Mouse (Mus musculus): Measurements from ENCODE around the gene Aifm3. TPM values are rescaled to one million over a fixed set of nuclear protein-coding genes. Genes with fewer than 3 reads are reported as not detected.
A peak's percentile ranks its signal among the peaks of the same experiment; 100 is the strongest.

Gene Aifm3
- polyA plus RNA-seq, 1 experiment from 2014 or later = 1.7 TPM

- Histone ChIP-seq H3K27me3 (ENCODE audit: control insufficient read depth, insufficient read depth, low read length) (no peaks in the 10 kb centered on the region), H3K4me3 (ENCODE audit: low read length) (peak overlapping the region; percentile 63), H3K4me2 (replicated peaks; ENCODE audit: low read depth, low read length) (peak overlapping the region; percentile 61), H3K27ac (ENCODE audit: low read depth, low read length) (no peak overlapping the region), H3K4me1 (ENCODE audit: control insufficient read depth, insufficient read depth, low read length) (peaks cover 7% of the 10 kb centered on the region), H3K9ac (ENCODE audit: low read depth, low read length) (peak overlapping the region; percentile 75), H3K9me3 (ENCODE audit: control insufficient read depth, low read length) (no peaks in the 10 kb centered on the region), H3K36me3 (ENCODE audit: control insufficient read depth, insufficient read depth, low read length) (peaks cover 22% of the 10 kb centered on the region)
- 14% methylated on average over 9 of the region's 9 CpGs for WGBS
- ATAC-seq (ENCODE audit: low FRiP score, low TSS enrichment) = peak; percentile 2; the same call in 1 of the 2 replicates
Measured at GRCm38 (mm10) chr16:17509240-17509597, 19.8 kb downstream of the Aifm3 start.

GRCm38 (mm10) chr16:17510143-17510542, 20.7 kb downstream of the Aifm3 start:
- 99% methylated on average over 2 of the region's 2 CpGs for WGBS
- Histone ChIP-seq H3K27ac (ENCODE audit: low read depth, low read length) (no peak overlapping the region), H3K9me3 (ENCODE audit: control insufficient read depth, low read length) (no peaks in the 10 kb centered on the region), H3K36me3 (ENCODE audit: control insufficient read depth, insufficient read depth, low read length) (peaks cover 22% of the 10 kb centered on the region), H3K27me3 (ENCODE audit: control insufficient read depth, insufficient read depth, low read length) (no peaks in the 10 kb centered on the region), H3K4me3 (ENCODE audit: low read length) (no peak overlapping the region; the same call in 1 of the 2 replicates), H3K4me1 (ENCODE audit: control insufficient read depth, insufficient read depth, low read length) (peaks cover 7% of the 10 kb centered on the region), H3K4me2 (replicated peaks; ENCODE audit: low read depth, low read length) (no peak overlapping the region), H3K9ac (ENCODE audit: low read depth, low read length) (no peak overlapping the region)
- no peak for ATAC-seq (ENCODE audit: low FRiP score, low TSS enrichment)

GRCm38 (mm10) chr16:17510686-17511085, 21.3 kb downstream of the Aifm3 start:
- H3K9me3 ChIP-seq (ENCODE audit: control insufficient read depth, low read length) = no peaks in the 10 kb centered on the region
- no peaks in the 10 kb centered on the region for H3K27me3 ChIP-seq (ENCODE audit: control insufficient read depth, insufficient read depth, low read length)
- ATAC-seq (ENCODE audit: low FRiP score, low TSS enrichment) = no peak
- no peak overlapping the region for H3K9ac ChIP-seq (ENCODE audit: low read depth, low read length)
- peaks cover 25% of the 10 kb centered on the region for H3K36me3 ChIP-seq (ENCODE audit: control insufficient read depth, insufficient read depth, low read length)
- no peak overlapping the region for H3K27ac ChIP-seq (ENCODE audit: low read depth, low read length)
- peaks cover 7% of the 10 kb centered on the region for H3K4me1 ChIP-seq (ENCODE audit: control insufficient read depth, insufficient read depth, low read length)
- no peak overlapping the region for H3K4me2 ChIP-seq (replicated peaks; ENCODE audit: low read depth, low read length)
- WGBS = 91% methylated on average over 2 of the region's 2 CpGs
- H3K4me3 ChIP-seq (ENCODE audit: low read length) = no peak overlapping the region

- peaks cover 32% of the 10 kb centered on the region for H3K36me3 ChIP-seq (ENCODE audit: control insufficient read depth, insufficient read depth, low read length)
Measured at GRCm38 (mm10) chr16:17511431-17511830, 22.0 kb downstream of the Aifm3 start.

GRCm38 (mm10) chr16:17518910-17519309, 29.5 kb downstream of the Aifm3 start:
- Histone ChIP-seq H3K4me2 (replicated peaks; ENCODE audit: low read depth, low read length) (no peak overlapping the region), H3K9ac (ENCODE audit: low read depth, low read length) (no peak overlapping the region), H3K4me1 (ENCODE audit: control insufficient read depth, insufficient read depth, low read length) (no peaks in the 10 kb centered on the region), H3K36me3 (ENCODE audit: control insufficient read depth, insufficient read depth, low read length) (peaks cover 74% of the 10 kb centered on the region), H3K27ac (ENCODE audit: low read depth, low read length) (no peak overlapping the region), H3K9me3 (ENCODE audit: control insufficient read depth, low read length) (no peaks in the 10 kb centered on the region), H3K4me3 (ENCODE audit: low read length) (no peak overlapping the region), H3K27me3 (ENCODE audit: control insufficient read depth, insufficient read depth, low read length) (no peaks in the 10 kb centered on the region)
- no peak for ATAC-seq (ENCODE audit: low FRiP score, low TSS enrichment)
- 89% methylated on average over 2 of the region's 2 CpGs for WGBS

More at GRCm38 (mm10) chr16:17511431-17511830, 22.0 kb downstream of the Aifm3 start:
- 93% methylated on average over 4 of the region's 4 CpGs for WGBS
- Histone ChIP-seq H3K4me2 (replicated peaks; ENCODE audit: low read depth, low read length) (no peak overlapping the region), H3K27me3 (ENCODE audit: control insufficient read depth, insufficient read depth, low read length) (no peaks in the 10 kb centered on the region), H3K27ac (ENCODE audit: low read depth, low read length) (no peak overlapping the region), H3K4me1 (ENCODE audit: control insufficient read depth, insufficient read depth, low read length) (peaks cover 7% of the 10 kb centered on the region), H3K9me3 (ENCODE audit: control insufficient read depth, low read length) (no peaks in the 10 kb centered on the region), H3K4me3 (ENCODE audit: low read length) (no peak overlapping the region), H3K9ac (ENCODE audit: low read depth, low read length) (no peak overlapping the region)
- ATAC-seq (ENCODE audit: low FRiP score, low TSS enrichment) = no peak

- Histone ChIP-seq H3K4me1 (ENCODE audit: control insufficient read depth, insufficient read depth, low read length) (no peaks in the 10 kb centered on the region), H3K9ac (ENCODE audit: low read depth, low read length) (no peak overlapping the region), H3K27me3 (ENCODE audit: control insufficient read depth, insufficient read depth, low read length) (no peaks in the 10 kb centered on the region), H3K4me3 (ENCODE audit: low read length) (no peak overlapping the region), H3K4me2 (replicated peaks; ENCODE audit: low read depth, low read length) (no peak overlapping the region), H3K9me3 (ENCODE audit: control insufficient read depth, low read length) (no peaks in the 10 kb centered on the region), H3K36me3 (ENCODE audit: control insufficient read depth, insufficient read depth, low read length) (peaks cover 92% of the 10 kb centered on the region), H3K27ac (ENCODE audit: low read depth, low read length) (no peak overlapping the region)
- ATAC-seq (ENCODE audit: low FRiP score, low TSS enrichment) = no peak
- WGBS = 92% methylated on average over 11 of the region's 11 CpGs
Measured at GRCm38 (mm10) chr16:17524156-17524555, 34.7 kb downstream of the Aifm3 start.

- H3K27ac ChIP-seq (ENCODE audit: low read depth, low read length) = no peak overlapping the region
- H3K27me3 ChIP-seq (ENCODE audit: control insufficient read depth, insufficient read depth, low read length) = no peaks in the 10 kb centered on the region
- H3K4me1 ChIP-seq (ENCODE audit: control insufficient read depth, insufficient read depth, low read length) = peaks cover 7% of the 10 kb centered on the region; the same call in 1 of the 2 replicates
- H3K9ac ChIP-seq (ENCODE audit: low read depth, low read length) = no peak overlapping the region
- 79% methylated on average over 3 of the region's 3 CpGs for WGBS
- H3K9me3 ChIP-seq (ENCODE audit: control insufficient read depth, low read length) = no peaks in the 10 kb centered on the region
- no peak for ATAC-seq (ENCODE audit: low FRiP score, low TSS enrichment)
- H3K36me3 ChIP-seq (ENCODE audit: control insufficient read depth, insufficient read depth, low read length) = peaks cover 81% of the 10 kb centered on the region
- no peak overlapping the region for H3K4me3 ChIP-seq (ENCODE audit: low read length)
- H3K4me2 ChIP-seq (replicated peaks; ENCODE audit: low read depth, low read length) = no peak overlapping the region
Measured at GRCm38 (mm10) chr16:17525524-17525923, 36.1 kb downstream of the Aifm3 start.

- H3K4me3 ChIP-seq (ENCODE audit: low read length) = no peak overlapping the region
- no peaks in the 10 kb centered on the region for H3K9me3 ChIP-seq (ENCODE audit: control insufficient read depth, low read length)
- H3K27ac ChIP-seq (ENCODE audit: low read depth, low read length) = no peak overlapping the region
- peaks cover 7% of the 10 kb centered on the region; the same call in 1 of the 2 replicates for H3K4me1 ChIP-seq (ENCODE audit: control insufficient read depth, insufficient read depth, low read length)
- peaks cover 74% of the 10 kb centered on the region for H3K36me3 ChIP-seq (ENCODE audit: control insufficient read depth, insufficient read depth, low read length)
- no peaks in the 10 kb centered on the region for H3K27me3 ChIP-seq (ENCODE audit: control insufficient read depth, insufficient read depth, low read length)
- WGBS = 91% methylated on average over 6 of the region's 6 CpGs
- no peak overlapping the region for H3K9ac ChIP-seq (ENCODE audit: low read depth, low read length)
- no peak overlapping the region for H3K4me2 ChIP-seq (replicated peaks; ENCODE audit: low read depth, low read length)
- ATAC-seq (ENCODE audit: low FRiP score, low TSS enrichment) = no peak
Measured at GRCm38 (mm10) chr16:17526223-17526622, 36.8 kb downstream of the Aifm3 start.

- ATAC-seq (ENCODE audit: low FRiP score, low TSS enrichment) = no peak
- no peaks in the 10 kb centered on the region for H3K27me3 ChIP-seq (ENCODE audit: control insufficient read depth, insufficient read depth, low read length)
- no peak overlapping the region for H3K9ac ChIP-seq (ENCODE audit: low read depth, low read length)
- H3K4me3 ChIP-seq (ENCODE audit: low read length) = no peak overlapping the region
- H3K36me3 ChIP-seq (ENCODE audit: control insufficient read depth, insufficient read depth, low read length) = peaks cover 60% of the 10 kb centered on the region
- peaks cover 12% of the 10 kb centered on the region for H3K4me1 ChIP-seq (ENCODE audit: control insufficient read depth, insufficient read depth, low read length)
- no peak overlapping the region for H3K4me2 ChIP-seq (replicated peaks; ENCODE audit: low read depth, low read length)
- no peak overlapping the region for H3K27ac ChIP-seq (ENCODE audit: low read depth, low read length)
- no peaks in the 10 kb centered on the region for H3K9me3 ChIP-seq (ENCODE audit: control insufficient read depth, low read length)
Measured at GRCm38 (mm10) chr16:17527606-17528005, 38.2 kb downstream of the Aifm3 start.

Measured in kidney, embryonic 14.5 days (tissue).